Mouse (Mus musculus): ENCODE measurements at regions not wholly inside any gene's neighbourhood (a gene's known extent, or its start where the extent isn't known, plus 50 kb on each side); places are given as distances from the start of the nearest gene placed in this dataset.

DNA sequence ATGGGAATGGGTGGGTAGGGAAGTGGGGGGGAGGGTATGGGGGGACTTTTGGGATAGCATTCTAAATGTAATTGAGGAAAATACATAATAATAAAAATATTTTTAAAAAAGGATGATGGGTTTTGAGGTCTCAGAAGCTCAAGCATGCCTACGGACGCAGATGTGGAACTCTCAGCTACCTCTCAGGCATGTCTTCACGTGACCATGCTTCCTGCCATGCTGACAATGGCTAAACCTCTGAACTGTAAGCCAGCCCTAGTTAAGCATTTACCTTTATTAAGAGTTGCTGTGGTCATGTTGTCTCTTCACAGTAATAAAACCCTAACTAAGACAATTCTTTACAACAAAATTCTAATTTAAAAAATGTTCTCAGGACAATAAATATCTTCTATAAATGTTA is 80.0 kb downstream of the Tex36 start:
- no peak for DNase-seq (ENCODE audit: low spot score in 2 of 2)

DNA sequence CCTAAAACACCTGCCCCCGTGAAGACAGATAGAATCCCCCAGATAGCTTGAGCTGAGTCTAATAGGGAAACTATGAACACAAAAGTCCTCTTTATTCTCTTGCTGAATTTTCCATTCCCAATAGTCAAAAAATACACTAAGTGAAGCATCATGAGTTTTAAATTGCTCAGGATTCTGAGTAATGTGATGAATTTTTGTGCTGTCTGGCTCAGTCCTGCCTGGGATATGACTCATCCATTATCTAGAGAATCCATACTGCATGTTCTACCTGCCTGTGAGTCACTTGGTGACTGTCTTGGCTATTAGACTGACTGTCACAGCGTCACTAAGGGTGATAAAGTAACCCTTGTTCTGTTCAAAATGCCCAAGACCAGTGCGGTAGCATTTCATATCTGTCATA is 83.0 kb downstream of the Tex36 start:
- no peak for DNase-seq (ENCODE audit: low spot score in 2 of 2)

DNA sequence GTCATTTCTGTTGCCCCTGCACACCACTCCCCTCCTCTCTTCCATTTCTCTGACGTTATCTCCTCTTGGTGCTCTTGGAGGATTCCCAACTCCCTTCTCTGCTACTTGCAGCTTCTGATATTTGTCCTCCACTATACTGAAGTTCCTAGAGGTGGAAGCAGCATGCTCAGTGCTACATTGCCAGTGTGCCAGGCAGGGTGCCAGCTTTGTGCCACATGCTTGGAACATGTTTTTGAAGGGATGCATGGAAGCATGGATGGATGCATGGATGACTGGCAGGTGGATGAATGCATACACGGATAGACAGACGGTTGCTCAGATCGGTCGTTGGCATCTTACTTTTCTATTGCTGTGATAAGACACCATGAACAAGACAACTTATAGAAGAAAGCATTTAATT is 84.4 kb downstream of the Tex36 start:
- no peak for DNase-seq (ENCODE audit: low spot score in 2 of 2)

DNA sequence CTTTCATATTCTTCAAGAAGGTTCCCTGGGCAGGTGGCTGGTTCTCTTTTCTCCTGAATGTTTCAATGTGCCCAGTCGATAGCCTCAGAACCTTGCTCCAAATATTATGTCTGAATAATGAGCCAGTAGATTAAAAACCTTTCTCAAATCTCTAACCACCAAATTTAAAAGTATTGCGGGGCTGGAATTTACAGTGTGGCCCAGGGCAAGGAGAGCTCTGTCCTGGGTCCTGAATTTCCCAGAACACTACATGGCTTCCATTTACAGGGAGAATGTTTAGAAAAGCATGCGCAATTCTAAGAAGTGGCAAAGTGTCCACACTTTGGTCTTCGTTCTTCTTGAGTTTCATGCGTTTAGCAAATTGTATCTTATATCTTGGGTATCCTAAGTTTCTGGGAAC is 91.0 kb downstream of the Tex36 start:
- DNase-seq (ENCODE audit: low spot score in 2 of 2), result no peak

DNA sequence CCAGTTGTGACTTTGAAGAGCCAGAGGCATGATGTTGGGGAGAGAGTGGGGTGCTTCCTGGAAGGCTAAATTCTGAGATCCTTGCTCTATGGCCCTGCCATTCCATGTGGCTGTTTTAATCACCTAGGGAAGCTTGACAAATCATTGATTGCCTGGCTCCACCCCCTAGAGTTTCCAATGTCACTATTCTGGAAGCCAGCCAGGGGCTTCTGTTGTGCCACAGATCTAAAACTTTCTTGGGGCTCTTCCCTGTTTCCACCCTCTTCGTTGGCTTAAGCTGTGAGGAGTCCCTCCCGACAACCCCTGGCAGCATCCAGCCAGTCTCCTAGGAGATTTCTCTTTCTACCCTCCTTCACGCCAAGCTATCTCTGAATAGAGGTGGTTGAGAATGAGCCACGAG is 92.5 kb downstream of the Tex36 start:
- DNase-seq (ENCODE audit: low spot score in 2 of 2), result no peak

DNA sequence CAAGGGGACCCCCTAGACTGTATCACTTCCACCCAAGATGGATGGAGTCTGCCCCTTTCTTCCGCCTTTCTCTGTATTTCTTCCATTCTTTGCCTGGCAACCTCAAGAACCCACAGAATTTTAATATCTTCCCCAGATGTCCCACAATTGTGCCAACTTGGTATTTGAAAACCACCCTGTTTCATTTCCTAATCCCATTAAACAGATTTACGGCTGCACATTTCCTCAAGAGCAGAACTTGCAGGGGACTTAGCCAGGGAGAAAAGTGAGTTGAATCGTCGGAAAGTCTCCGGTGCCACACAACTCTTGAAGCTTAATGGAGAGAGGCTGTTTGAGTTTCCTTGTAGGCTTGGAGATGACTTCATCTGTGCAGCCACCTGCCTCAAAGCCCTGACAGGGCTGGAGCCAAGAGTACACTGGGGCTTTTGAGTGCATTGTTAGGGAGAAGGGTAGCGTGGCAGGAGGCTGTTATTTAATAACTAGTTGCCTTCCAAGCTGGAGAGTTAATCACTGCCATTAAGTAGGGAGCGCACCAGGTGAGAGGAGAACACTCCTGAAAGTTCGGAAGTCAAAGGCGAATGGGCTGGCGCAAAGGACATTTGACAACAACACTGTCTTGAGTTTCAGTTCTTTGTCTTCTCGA is 93.5 kb downstream of the Tex36 start:
- DNase-seq (ENCODE audit: low spot score in 2 of 2), result no peak

DNA sequence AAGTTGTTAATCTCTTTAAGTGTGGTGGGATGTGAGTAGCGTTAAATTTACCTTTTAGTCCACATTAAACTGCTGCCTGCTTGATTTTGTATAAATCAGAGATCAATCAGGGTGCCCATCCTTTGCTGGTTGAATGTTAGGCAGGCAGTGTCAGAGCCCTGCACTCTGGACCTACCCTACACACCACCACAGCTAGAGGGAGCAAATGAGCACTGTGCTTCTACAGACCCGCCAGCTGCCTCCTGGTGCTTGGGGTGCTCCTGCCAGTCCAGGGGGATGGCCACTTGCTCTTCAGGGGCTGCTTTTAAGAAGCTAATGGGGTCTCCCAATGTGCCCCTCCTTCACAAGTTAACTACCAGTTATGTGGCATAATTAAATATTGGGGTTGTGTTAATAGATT is 96.3 kb downstream of the Tex36 start:
- no peak for DNase-seq (ENCODE audit: low spot score in 2 of 2)

DNA sequence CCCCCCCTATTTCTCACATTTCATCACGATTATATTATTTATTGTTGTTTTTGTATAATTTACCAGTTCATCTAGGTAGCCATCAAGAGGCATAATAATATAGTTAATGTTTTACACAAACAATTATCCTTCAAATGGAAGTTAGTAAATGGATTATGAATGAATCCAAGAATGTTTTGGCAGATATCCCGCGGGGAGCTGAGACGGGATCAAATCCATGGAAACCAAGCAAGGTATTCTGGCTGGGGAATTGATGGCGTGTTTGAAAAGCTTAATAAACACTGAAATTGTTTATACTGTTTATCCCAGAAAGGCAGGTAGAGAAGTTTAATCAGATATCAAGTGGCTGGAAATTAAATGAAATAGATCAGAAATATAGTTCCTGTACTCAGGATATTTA is 98.0 kb downstream of the Tex36 start:
- no peak for DNase-seq (ENCODE audit: low spot score in 2 of 2)

DNA sequence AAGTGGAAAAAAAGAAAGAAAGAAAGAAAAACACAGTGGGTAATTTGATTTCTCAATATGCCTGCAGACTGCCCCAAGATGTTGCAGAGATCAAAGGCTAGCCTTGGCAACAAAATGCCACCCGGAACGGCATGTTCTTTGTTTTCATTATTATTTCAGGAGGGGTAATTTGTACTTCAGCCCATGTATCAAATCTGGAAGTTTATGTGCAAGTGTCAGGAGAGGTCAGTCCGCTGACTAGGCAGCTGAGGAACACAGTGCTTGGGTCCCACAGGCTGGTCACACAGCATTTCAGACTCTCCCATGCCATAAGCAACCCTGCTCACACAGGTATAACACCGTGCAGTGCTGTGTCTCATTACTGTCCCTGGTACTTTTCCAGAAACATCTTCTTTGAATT is 99.2 kb downstream of the Tex36 start:
- DNase-seq (ENCODE audit: low spot score in 2 of 2), result no peak

DNA sequence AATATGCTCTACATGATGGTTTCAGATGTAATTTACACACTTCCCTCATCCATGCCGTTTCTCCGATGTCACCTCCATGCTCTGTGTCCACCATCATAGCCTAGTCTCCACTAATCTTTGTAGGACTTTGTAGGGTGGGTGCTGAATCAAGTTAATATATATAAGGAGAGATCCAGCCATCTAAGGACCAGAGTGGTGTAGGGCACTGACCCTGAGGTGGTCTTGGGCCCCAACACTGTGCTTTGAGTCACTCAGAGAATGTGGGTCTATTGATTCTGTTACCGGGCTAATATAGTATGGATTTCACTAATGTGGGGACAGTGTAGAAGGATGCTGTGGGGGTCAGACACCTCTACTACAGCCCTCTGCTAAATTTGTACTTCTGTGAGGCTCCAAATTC is 104.4 kb downstream of the Tex36 start:
- no peak for DNase-seq (ENCODE audit: low spot score in 2 of 2)

DNA sequence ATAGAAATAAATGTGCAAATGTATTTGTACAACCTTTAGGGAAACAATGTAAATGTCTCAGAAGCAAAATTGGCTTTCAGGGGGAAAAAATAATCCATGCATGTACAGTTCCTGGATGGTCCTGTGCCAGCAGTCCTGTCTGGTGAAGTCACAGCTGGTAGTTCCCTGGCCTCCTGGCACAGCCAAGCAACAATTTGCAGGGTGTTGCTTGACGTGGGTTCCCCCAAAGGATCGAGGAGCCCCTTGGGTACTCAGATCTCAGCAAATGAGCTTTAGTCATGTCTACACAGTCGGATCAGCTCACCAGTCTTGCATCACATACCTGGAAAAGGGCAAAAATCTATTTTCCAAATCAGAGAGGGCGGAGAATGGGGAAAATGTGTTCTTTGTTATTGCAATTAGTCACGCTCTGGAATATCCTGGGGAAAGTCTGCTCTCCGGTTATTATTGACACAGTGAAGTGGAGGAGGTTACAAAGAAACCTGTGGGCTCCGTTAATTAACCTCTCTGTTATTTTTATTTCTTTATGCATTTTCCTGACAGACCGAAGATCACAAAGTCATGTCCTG is 106.9 kb downstream of the Tex36 start:
- no peak for DNase-seq (ENCODE audit: low spot score in 2 of 2)

DNA sequence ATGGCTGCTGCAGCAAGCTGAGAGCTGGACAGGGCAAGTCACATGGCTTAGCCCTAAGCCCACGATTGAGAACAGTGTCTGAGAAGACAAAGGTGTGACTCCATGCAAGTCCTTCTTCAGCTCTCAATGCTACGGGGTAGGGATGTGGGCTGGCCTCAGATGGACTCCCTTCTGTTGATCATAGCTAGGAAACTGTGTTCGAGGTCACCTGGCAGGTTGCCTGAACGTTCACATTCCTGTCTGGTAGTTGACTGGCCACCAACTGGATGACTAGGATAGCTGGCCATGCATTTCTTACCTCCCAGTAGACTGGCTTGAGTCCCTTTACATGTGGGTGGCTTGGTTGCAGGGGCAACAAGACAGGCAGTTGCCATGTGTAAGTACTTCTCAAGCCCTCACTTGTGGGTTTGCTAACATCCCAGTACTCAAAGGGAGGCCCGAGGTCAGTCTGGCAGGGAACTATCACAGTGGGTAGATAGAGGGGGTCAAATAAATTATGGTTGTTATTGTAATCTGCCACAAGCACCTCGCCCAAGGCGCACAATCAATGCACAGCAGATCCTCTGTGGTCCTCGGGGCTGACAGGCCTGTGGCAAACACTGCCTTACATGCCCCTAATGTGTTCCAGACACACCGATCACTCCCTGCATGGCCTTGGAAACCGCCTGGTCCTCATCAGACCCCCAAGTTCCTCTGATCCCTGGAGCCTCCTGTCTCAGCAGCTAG is 107.5 kb downstream of the Tex36 start:
- no peak for DNase-seq (ENCODE audit: low spot score in 2 of 2)

DNA sequence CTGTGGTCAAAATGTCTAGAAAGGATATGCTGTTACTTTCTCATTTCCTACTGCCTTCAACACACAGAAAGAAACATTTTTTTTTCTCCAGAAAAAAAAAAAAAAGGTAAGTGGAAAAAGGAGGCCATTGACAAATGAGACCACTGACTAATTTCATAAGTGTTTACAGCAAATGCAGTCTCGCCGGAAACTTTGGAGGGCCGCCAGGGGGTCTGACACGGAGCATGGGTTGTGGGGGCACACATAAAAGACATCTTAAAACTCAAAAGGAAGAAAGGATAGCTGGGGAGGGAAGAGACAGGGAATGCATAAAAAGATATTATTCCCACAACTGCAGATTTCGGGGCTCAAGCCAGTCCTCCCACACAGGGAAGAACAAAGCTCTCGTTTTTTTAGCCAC is 109.3 kb downstream of the Tex36 start:
- no peak for DNase-seq (ENCODE audit: low spot score in 2 of 2)

DNA sequence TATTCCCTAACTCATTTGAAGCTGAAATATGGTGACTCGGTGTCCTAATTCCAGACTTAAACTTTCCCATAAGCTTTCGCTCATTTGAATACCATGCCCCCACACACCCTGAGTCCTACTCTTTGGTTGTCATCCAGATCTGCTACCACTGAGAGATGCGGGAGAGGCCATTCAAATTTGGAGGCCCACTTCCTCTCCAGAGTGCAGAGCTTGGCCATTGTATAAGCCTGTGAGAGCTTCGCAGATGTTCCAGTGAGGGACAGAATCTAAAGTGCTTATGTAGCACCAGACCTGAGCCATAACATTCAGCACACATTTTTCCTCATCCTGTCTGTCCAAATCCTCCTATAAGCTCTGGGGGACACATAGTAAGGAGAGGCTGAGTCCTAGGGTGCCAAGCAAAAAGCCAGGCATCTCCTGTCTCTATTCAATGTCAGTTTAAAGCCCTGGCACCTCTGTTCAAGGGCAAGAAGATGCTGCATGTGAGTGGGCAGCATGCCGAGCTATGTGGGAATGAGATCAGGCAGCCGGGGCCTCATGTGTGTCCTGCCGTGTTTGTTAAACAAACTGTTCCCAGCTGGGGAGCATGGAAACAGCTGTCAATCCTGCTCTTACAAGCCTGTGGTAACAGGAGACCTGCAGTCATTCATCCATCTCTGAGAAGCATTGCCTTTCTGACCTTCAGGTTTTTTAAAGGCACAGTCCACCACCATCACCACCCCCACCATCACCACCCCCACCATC is 113.9 kb downstream of the Tex36 start:
- DNase-seq (ENCODE audit: low spot score in 2 of 2), result no peak

DNA sequence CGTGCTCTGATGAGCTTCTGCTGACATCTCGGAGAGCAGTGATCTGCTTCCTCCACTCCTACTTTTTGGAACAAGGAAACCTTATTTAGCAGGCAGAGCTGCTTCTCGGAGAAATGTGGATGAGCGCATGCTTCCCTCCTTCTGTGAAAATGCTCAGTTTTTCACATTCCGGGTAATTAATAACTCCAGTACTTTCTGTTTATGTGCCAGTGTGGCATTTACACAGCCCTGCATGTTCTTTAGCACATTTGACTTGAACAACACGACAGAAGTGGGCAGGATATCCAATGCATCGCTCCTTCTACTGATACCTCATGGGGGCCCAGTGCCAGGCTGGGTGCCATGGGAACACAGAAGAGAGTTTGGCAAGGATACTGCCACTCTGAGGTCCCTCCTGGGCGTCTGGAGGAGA is 117.5 kb downstream of the Tex36 start:
- DNase-seq (ENCODE audit: low spot score in 2 of 2), result peak in 1 of 2 experiments; percentile 11

DNA sequence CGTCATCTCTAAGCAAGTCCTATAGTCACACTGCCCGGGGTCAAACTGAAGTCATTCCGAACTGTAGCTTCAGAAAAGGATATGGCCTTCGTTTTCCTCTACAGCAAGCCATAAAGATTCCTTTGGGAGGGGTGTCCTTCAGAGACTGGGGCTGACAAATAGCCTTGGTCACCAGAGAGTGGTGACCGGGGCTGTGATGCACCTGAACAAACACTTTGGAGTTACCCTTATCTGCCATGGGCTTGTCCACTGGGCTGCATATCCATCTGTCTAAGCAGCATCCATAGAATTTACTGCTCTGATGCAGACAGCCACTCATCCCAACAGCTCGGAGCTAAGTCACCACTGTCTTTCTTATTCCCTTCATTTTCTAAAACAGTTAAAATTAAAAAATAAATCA is 120.4 kb downstream of the Tex36 start:
- DNase-seq (ENCODE audit: low spot score in 2 of 2), result no peak

DNA sequence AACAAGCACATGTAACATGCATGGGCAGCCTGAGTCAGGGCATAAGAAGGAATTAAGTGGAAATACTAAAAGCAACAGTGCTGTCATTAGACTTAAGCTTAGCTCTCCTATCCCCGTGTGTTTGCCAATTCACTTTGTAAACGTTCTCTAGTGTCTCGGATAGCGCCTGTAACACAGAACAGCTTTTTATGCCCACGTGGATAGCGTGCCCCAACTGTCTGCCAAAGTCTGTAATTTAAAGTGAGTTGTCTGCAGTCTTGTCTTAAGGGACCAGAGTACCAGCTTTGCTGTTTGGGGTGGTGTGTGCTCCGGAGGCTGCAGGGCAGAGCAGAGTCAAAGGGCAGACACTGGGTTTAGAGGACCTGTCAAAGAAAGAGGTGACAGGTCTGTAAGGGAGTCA is 122.3 kb downstream of the Tex36 start:
- DNase-seq (ENCODE audit: low spot score in 2 of 2), result no peak

DNA sequence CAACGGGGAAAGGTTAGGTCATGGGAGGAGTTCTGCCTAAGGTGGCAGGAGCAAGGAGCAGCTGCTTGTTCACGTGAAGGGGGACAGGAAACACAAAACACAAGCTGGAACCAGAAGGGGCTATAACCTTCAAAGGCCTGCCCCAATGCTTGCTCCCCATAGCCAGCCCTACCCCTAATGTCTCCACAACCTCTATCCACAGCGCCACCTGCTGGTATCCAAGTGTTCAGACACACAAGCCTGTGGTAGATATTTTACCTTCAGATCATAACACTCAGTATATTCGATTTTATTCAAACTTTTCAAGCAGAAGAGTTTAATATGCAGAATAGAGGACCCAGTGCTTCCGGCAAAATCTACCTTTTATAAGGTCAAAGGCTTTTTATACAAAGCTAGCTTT is 124.0 kb downstream of the Tex36 start:
- DNase-seq (ENCODE audit: low spot score in 2 of 2), result no peak

DNA sequence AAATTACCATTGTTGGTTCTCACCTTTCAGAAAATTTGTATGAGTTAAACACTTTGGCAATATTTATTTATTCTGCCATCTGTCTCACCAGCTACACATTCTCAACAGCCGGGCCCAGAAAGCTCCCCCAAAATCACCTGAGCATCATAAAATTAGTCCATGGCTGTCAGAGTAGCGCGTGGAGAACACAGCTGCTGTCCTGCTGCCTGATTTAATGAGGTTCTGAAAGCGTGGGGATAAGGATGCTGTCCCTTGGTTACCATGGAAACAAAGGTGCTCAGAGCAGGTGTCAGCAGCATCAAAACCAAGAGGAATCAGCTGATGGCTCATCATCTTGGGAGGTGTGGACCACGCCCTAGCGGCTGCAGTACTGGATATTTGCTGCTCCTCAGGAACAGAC is 124.7 kb downstream of the Tex36 start:
- DNase-seq (ENCODE audit: low spot score in 2 of 2), result no peak

DNA sequence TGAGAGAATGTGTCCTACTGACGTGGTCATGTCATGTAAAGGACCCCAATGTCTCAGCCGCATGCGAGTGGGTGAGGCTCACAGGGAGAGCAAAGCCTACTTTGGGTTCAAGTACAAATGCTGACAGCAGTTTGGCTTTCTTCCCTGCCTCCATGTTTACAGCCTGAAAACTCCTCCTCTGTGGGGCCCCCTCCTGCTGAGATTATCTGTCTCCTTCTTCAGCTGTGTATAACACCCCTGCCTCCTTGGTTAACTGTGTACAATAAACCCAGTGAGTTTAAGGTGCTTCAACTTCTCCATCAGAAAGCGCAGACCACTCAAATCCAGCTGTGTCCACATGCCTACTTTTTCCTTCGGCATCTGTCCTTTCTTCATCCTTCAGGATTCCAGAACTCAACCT is 130.3 kb downstream of the Tex36 start:
- DNase-seq (ENCODE audit: low spot score in 2 of 2), result no peak

DNA sequence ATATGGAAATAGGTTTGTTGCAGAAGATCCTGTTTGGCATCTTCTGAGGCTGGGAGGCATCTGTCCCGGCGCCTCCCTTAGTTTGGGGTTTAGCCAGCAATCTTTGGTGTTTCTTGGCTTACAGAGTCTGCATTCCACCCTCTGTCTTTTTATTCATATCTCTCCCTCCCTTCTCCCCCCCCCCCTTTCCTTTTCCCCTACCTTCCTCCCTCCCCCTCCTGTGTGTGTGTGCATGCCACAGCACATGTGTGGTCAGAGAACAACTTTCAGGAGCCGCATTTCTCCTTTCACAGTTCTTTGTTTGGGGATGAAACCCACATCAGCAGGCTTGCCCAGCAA is 131.4 kb downstream of the Tex36 start:
- DNase-seq (ENCODE audit: low spot score in 2 of 2), result no peak

DNA sequence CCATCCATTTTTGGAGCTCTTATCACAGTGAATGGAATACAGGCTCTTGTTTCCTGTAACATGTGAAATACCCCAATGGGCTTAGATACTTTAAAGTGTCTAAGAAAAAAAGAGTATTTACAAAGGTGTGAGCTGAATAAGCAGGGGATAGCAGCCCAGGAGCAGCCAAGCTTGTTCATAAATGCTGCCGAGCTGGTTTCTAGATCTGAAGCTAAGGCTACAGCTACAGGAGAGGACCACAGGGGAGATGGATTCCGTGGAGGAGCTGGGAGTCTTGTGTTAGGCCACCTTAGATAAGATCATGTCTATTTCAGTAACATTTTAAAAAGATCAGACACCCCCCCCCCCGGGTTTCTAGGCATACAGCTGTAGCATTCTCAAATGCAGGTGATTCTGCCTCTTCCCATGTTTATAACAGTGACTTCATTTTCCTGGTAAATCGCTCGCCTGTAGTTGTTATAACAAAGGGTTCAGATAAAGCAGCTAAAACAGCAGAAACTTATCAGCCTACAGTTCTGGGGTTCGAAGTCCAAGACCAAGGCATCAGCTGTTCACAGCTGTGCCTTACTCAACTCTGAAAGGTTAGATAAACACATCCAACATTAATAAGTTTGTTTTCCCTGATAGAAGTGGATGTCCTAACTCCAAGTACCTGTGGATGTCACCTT is 131.9 kb downstream of the Tex36 start:
- no peak for DNase-seq (ENCODE audit: low spot score in 2 of 2)

Data from frontal cortex, postnatal 25 days (tissue).